Mouse (Mus musculus): ENCODE results near the gene Map4k4.

The Map4k4 gene

DNA sequence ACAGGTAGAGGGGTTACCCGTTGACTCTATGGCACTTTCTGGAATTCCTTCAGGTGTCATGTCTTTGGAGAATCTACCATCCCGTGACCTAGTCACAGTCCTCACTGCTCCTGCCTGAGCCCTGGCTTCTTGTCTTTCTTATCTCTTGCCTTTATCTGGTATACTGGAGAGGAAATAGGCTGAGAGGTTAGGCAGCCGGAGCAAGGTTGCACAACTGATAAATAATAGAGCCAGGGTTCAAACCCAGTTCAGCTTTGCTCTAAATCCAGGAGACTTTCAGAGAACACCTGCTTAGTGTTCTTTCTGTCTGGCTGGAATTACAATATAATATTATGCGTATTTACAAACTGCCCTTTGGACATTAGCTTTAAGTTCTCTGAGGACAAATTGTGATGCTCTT, 2.0 kb upstream of the Map4k4 start:
- DNase-seq (ENCODE audit: low spot score): no peak

DNA sequence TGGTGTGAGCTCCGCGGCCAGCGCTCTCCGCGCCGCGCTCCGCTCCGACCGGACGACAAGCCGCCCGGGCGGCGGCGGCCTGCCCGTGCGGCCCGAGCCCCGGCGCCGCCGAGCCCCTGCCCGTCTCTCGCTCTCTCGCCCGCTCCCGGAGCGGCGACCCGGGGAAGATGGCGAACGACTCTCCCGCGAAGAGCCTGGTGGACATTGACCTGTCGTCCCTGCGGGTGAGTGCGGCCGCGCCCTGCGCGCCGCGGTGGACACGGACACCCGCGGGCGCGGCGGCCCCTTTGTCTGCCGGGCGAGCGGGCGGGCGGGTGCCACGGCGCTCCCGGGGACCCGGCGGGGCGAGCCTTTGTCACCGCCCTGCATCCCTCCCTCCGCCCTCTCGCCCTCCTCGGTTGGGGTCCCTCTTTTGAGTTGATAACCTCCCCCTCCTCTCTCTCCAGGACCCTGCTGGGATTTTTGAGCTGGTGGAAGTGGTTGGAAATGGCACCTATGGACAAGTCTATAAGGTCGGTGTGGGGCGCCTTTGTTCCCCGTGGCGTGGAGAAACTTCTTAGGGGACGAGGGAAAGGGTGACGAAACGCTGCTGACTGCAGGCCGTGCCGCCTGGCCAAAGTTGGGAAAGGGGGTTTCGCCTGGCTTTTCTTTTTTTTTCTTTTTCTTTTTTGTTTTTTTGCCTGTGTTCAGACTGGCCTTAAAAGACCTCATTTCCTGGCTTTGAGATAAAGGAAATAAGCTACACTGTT, 524 bp downstream of the Map4k4 start:
- DNase-seq (ENCODE audit: low spot score): no peak

DNA sequence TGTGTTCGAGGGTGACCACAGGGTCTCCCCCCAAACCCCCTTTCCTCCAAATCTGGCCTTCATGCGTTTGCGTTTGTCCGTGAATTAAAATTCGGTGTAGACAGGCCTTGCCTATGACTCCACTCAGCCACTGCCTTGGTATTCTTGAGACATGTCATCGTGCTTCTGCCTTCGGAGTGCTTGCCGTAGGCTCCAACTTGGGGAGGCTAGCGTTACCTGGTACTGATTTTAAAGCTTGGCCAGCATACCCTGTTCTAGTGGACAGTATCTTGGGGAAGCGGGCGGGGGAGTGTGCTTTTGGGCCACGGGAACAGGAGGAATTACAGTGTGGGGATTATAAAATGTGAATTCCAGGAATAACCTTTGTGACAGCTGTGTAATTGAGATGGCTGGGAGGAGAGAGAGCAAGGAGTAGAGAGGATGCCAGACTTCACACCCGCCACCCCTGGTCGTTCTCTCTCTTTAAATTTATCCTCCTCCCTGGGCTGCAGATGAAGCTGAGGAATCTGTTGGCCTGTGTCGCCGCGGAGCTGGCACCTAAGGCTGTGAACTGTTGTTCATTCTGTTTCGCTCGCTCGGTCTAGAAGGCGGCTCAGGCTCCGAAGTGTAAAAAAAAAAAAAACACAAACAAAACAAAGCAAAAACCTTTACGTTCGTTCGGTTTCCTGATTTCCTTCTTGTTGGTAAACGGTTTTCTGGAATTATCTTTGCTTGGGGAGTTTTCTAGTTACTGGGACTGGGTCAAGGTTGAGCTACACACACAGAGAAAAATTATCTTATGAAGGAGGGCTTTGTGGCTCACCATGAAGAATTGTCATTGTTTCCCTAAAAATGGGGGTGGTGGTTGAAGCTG, 1.4 kb downstream of the Map4k4 start:
- no peak for DNase-seq (ENCODE audit: low spot score)

DNA sequence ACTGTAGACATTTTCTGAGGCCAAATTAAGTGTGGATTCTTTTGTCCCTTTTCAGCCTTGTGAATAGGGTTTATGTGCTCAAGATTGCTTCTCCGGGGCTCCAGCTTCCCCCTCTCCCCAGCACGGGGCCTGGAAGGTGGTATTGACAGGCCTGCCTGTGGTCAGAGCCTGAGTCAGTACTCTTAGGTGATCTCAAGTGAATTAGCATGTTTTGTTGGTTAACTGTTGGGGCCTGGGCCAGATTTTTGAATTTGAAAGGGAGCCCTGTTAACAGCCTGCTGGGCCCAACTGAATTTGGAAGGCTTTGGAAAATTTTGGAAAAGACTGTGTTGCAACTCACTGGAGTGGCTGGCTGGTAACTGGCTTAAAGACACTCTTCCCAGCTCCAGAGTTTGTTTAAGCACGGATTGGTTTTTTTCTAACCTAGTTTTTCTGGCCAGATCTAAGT, 2.0 kb downstream of the Map4k4 start:
- DNase-seq (ENCODE audit: low spot score): no peak

DNA sequence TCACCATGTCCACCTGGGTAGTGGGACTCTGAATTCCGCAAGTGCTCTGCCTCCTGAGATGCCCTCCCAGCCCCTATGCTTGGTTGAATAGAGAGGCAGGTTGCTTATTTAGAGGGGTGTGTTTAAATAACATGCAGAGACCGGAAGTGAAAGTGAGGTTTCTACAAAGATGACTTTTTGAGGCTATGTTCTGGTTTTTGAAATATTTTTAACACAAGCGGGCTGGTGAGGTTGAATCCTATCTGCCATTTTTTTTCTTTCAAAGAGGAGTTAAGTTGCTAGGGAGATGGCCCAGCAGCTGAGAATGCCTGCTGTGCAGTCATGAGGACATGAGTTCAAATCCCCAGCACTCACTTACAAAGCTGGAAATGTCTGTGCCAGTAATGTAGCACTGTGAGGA, 4.0 kb downstream of the Map4k4 start:
- no peak for DNase-seq (ENCODE audit: low spot score)

DNA sequence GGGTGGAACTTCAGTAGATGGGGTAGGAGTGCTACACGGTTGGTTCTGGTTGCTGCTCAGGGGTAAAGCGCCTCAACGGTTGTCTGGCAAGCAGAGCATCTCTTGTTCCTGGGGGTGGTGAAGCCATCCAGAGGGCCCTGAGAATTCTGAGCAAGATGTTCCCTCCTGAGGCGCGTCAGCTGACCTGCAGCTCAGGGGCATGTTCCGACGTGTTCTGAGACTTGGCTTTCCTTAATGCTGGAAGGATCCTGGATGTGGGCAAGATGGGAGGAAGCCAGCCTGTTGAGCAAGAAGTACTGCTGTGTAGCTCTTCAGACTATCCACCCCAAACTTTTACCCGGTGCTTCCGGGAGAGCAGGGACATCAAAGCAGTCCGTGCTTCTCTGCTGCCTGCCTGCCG, 6.2 kb downstream of the Map4k4 start:
- DNase-seq (ENCODE audit: low spot score): no peak

DNA sequence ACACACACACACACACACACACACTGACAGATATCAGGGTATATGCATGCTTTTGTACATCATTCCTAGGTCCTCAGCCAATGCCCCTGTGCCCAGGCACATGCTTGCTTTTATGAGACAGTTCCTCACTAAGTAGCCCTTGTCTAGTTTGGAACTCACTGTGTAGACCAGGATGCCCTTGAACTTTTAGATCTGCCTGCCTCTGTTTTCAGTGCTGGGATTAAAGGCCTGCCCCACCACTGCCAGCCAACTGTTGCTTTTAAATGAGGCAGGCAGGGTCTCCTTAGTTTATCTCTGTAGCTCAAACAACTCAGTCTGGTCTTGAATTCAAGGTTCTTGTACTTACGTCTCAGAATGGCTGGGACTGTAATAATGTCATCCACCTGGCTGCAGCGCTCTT, 8.3 kb downstream of the Map4k4 start:
- DNase-seq (ENCODE audit: low spot score): no peak

DNA sequence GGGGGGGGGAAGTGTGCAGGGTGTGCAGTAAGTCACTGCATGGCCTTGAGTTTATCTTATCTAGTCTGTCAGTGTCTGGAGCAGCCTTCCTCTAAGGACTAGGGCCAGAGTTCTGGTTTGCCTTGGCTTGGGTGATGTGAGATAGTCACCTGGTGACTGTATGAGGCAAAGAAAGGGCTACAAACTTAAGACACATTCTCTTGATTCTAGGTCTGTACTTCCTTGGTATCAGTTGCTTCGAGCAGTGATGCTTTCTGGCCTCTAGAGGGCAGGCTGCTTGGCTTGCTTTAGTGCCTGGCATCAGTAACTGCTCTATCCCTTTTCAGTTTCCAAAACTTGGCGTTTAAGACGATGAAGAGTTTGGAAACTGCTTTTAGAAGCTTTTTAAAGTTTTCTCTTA, 10.7 kb downstream of the Map4k4 start:
- DNase-seq (ENCODE audit: low spot score): no peak

DNA sequence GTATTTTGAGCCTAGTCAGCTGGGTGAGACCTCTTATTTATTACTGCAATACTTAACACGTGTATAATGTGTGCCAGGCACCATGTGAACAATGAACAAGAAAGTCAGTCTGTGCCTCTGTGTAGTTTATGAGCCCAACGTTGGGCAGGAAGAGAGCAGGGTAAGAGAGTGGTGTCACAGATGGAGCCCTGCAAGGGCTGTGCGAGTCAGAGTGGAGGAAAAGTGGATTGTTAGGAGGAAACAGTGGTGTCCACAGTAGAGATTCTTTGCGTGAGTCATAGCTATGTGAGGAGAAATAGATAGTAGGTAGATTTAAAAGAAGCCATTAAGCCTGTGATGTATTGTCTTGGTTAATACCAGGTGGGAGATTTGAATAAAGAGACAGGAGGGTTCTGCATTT, 12.5 kb downstream of the Map4k4 start:
- DNase-seq (ENCODE audit: low spot score): no peak

DNA sequence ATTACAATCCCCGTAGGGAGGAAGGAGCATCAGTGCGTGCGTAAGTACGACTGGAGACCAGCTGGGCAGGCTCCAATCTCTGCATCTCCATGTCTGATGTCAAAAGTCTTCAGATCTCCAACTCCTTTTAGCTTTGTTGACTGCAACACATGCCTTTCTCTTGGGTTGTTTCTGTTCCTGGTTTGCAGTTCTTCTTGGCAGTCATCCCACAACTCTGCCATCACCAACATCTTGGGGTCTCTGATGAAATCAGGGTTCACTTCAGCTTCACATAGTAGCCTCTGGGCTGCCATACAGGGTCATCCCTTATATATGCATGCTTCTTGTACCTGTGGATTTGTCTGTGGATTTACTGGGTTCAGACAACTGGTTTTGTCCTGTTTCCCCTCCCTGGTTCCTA, 15.4 kb downstream of the Map4k4 start:
- no peak for DNase-seq (ENCODE audit: low spot score)

DNA sequence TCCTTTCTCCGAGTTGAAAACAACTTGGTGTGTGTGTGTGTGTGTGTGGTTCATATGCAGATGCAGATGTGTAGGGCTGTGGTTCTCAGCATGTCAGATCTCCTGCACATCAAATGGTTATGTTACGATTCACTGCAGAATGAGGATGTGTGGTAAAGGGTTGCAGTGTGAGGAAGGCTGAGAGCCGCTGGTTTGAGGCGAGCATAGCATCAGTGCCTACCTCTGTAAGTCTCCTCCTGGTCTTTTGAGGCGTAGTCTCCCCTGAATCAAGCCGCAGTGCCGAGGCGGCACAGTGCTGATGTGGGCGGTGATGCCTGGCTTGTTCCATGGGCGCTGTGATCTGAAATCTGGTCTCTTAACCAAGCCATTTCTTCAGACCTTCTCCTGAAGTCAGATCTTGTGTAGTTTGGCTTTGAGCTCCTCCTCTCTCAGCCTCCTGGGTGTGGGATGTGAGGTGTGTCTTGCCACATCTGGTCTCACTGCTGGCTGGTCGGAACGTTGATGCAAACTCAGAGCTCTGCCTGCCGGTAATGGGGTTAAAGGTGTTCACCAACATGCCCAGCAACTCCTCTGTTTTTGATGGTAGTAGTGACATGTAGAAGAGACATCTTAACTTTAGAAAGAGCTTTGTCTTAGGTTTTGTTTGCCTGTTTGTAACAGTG, 17.3 kb downstream of the Map4k4 start:
- no peak for DNase-seq (ENCODE audit: low spot score)

DNA sequence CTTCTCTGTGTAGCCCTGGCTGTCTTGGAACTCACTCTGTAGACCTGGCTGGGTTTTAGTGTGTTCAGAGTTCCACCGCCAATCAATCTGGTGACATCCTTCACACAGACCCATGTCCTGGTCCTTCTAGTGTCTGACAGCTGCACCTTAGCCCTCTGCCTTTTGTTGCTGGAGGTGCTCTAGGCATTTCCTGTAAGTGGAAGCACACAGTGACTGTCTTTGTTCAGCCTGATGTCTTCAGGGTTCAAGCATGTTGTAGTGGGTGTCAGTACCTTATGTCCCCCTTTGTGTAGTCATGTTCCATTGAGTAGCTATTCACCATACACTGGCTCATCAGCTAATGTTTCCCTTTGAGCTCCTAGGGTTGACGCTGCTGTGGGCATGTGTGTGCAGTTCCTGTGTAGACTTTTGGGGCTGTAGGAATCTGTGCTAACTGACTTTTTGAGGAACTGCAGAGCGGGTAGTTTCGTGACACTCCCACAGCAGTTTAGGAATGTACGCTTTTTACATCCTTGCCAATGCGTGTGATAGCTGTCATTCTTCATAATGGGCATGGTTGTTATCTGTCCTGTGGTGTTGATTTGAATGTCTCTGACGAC, 17.9 kb downstream of the Map4k4 start:
- DNase-seq (ENCODE audit: low spot score): no peak

DNA sequence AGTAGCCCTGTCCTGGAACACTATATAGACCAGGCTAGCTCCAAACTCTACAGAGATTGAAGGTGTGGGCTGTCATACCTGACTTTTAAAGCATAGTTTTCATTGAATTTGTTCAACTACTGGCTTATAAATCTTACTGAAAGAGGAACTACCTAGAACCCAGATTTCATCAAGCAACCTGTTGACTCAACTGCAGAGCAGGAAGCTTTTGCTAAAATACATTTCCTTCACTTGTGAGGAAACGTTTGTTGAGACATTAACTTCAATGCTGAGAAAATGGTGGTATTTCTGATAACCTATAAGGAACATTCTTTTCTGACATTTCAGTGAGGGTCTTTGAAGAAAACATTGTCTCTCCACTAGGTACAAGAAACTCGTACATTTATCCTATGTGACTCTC, 19.9 kb downstream of the Map4k4 start:
- no peak for DNase-seq (ENCODE audit: low spot score)

DNA sequence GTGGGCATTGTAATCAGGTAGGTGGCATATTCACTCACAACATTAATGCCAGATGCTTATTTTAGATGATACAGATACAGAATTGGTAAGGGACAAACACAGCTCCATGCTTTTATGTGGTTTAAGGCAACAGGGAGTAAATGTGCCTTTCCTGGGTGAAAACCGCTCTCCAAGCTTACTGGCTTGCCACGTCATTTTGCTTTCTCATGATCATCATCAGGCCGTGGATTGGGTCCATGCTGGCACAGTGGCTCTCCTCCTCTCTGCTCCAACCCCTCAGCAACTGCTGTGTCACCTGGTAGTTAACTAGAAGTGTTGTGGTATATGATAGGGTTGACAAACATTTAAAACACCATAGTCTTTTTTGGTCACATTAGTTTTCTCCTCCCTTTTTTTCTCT, 21.3 kb downstream of the Map4k4 start:
- no peak for DNase-seq (ENCODE audit: low spot score)

DNA sequence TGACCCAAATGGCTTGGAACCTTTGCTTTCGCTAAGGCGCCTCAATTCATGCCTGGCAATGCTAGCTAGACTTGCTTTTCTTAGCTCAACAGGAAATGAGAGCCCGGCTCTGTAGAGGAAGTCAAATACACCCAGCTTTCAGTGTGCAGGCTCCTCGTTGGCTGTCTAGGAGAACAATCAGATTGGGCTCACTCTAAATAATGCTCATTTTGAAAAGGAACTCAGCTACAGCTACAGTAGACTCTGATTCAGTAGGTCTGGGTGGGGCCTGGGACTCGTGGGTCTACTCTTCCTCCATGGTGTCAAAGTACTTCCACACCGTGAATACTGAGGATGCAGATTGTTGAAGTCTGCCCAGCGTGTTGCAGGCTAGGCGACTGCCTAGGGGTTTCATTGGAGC, 22.0 kb downstream of the Map4k4 start:
- DNase-seq (ENCODE audit: low spot score): no peak

DNA sequence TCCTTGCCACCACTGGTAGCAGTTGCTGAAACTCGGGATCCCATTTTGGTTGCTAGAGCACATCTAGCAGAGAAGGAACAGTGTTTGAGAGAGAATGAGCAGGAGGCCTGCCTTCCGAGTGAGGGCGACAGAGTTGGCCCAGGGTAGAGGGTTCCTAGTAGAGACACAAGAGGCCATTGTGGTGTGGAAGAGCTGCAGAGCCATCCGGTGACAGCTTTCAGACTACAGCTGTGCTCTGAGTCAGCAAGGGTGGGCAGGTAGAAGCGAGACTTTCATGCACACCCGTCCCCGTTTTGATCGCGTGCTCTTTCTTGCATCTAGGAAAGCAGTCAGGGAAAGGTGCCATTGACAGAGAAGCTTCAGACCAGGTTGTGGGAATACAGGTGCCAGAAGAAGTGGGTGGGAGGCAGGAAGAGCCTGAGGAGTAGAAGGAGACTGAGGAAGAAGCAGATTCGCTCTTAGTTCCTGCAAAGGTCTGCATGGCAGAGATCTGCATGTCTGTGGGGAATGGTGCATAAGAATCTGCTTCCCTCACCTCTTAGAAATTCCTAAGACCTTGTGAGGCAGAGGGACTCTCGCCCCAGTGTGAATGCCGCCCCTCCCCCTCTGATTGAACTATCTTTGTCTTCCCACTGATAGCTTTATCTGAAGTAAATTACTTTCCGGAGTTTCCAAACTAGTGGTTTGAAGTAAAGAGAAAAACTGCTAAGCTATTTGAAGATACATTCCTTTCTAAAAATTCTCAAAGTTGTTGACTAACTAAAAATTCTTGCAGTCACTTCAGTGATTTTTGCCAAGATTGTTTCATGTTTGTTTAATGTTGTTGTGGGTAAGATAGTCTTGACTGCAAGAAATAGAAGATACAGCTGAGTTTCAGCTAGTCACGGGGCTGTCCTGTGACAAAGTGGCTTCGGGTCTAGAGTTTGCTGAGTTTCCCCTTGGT, 23.0 kb downstream of the Map4k4 start:
- DNase-seq (ENCODE audit: low spot score): no peak

DNA sequence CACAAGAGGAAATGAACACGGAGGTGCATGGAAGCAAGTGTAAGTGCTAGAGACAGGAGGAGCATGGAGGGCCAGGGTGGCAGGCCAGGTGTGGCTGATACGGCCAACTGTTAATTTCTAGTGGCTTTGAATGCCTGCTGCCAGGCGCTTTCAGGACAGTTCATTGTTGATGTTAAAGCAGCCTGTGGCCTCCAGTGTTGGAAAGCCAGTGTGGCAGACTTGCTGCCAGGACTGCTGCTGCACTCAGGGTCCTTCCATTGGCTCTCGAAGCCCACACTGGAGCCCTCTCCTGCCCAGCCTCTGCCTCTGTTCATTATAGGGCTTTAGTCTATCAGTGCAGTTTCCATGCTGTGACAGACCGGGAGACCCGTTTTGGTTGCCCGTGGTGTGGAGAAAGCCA, 30.3 kb downstream of the Map4k4 start:
- no peak for DNase-seq (ENCODE audit: low spot score)

DNA sequence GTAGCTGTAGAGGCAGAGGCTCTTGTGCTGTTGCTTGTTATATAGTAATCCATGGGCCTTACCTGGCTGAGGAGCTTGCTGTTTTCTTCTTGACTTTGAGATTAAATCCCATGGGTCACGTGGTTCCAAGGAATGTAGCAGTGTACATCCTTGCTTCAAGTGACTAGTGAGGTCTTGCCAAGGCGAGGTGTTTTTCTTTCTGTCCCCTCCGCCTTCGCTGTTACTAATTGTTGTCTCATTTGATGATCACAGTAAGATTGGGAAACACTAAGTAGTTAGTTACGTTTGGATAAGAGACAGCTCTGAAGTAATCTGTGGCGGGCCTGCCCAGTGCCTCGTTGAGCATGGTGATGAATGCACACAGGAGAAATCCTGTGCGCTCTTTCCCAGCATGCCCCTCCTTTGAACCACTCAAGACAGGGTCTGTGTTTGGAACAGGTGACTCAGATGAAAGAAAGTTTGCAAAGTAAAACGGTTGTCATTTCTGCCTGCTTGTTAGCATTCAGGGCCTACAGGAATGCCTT, 31.6 kb downstream of the Map4k4 start:
- no peak for DNase-seq (ENCODE audit: low spot score)

DNA sequence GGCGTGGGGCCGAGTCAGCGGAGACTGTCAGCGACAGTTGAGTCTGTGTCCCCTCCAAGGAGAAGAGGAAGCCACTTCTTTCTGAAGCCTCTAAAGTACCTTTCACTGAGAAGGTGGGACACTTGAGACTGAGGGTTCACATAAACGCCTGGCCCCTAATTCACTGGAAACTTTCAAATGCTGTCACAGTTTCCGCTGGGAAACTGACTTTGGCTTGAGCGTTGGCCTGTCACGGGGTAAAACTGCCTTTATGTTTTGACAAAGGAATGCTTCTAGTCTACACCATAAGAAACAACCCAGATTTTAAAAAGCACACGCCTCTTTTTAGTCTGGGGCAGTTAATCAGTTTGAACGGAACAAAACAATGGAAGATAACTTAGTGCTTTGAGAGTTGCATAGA, 32.2 kb downstream of the Map4k4 start:
- no peak for DNase-seq (ENCODE audit: low spot score)

DNA sequence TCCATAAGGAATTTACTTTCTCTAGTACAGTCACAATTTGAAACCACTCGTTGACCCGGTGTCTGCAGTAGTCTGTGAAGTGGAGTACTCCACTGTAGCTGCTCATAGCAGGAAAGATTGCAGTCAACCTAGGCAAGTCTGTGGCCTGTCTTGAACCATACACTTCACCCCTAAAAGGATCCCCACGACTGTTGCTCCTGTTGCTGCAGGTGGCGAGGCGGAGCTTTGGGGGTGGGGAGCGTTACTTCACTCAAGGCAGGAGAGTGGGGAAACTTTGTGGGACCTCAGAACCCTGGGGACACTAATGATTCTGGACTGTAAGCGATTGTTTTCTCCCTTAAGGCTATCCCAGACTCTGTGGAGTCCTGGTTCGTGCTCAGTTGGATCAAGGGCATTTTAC, 34.2 kb downstream of the Map4k4 start:
- no peak for DNase-seq (ENCODE audit: low spot score)

DNA sequence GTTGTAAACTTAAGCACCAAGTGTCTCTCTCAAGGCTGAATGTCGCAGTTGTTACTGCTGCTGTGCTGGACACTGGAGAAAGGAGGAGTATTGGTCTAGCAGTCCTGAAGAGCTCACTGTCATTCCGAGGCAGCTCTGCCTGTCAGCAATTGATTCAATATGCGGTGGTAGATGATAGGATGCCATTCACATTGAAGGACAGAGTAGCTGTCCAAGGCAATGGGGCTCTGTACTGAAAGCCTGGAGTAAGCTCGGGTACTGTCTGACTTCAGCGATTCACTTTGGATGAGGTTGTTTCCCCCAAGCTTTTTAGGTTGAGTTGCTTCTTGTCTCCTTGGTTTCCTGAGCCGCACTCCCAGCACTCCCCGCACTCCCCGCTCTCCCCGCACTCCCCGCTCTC, 34.9 kb downstream of the Map4k4 start:
- DNase-seq (ENCODE audit: low spot score): no peak

All from urinary bladder, postnatal 10 days (tissue).